Mouse (Mus musculus) small intestine, adult 2 months (tissue): ENCODE data around the gene Bpifb9b. TPM values are rescaled to one million over a fixed set of nuclear protein-coding genes. Genes with fewer than 3 reads are reported as not detected.
"Not testable (repeated sequence)": the region's sequence is repeated elsewhere in the genome, so short reads cannot be mapped to it uniquely, and the experiment has no call there.

Experiments
- H3K27ac ChIP-seq: fragments of 200-500 bp; 2 replicates; pipeline ENCODE4 v1.5.1; 2012; ENCODE audit warnings: low read depth, low read length, control low read depth, inconsistent platforms; ENCODE audit not compliant: insufficient read depth
- H3K27me3 ChIP-seq: fragments of 200-500 bp; 2 replicates; pipeline ENCODE4 v1.6.1; 2012; ENCODE audit warnings: mild to moderate bottlenecking, moderate library complexity, low read length, inconsistent platforms; ENCODE audit not compliant: control insufficient read depth, insufficient read depth
- H3K36me3 ChIP-seq: fragments of 200-500 bp; 2 replicates; pipeline ENCODE4 v1.6.1; 2012; ENCODE audit warnings: mild to moderate bottlenecking, low read length, control low read depth, inconsistent platforms; ENCODE audit not compliant: control insufficient read depth, insufficient read depth
- H3K4me1 ChIP-seq: fragments of 200-500 bp; 2 replicates; pipeline ENCODE4 v1.6.1; 2012; ENCODE audit warnings: low read length, inconsistent platforms, mixed read lengths; ENCODE audit not compliant: control insufficient read depth, insufficient read depth, insufficient read length
- H3K4me3 ChIP-seq: fragments of 200-500 bp; 2 replicates; pipeline ENCODE4 v1.5.1; 2012; ENCODE audit warnings: low read depth, mild to moderate bottlenecking, control low read depth, inconsistent platforms, low read length, moderate library complexity
- CTCF ChIP-seq: fragments of 200-500 bp; IDR thresholded peaks from 2 replicates; pipeline ENCODE4 v1.5.1; 2012; ENCODE audit warnings: low read depth, mild to moderate bottlenecking, control low read depth, inconsistent platforms, low read length, moderate library complexity, mixed read lengths; ENCODE audit not compliant: insufficient replicate concordance, insufficient read length; ENCODE audit errors: extremely low read depth
- POLR2A ChIP-seq: fragments of 200-500 bp; IDR thresholded peaks from 2 replicates; pipeline ENCODE4 v1.6.1; 2012; ENCODE audit warnings: low read depth, mild to moderate bottlenecking, control low read depth, inconsistent platforms, low read length, moderate library complexity
- WGBS: fragments of 180-500 bp; shearing (Covaris S2); methylation state at CpG from one replicate; pipeline ENCODE4 v1.1.7; 2018; 5-methylcytosine and 5-hydroxymethylcytosine counted together
- polyA plus RNA-seq: library from polyadenylated mRNA; depleted of rRNA; stranded (reverse); fragments of >200 nt; gene quantifications from 2 replicates; pipeline ENCODE4 v1.2.3, GENCODE M21; 2012; rRNA removed

Bpifb9b gene
- polyA plus RNA-seq = not detected in 2 replicates

- H3K27me3 ChIP-seq, H3K4me3 ChIP-seq, H3K36me3 ChIP-seq, H3K4me1 ChIP-seq, H3K27ac ChIP-seq: not testable (repeated sequence)
- 72% methylated on average over 4 of the region's 4 CpGs for WGBS
These were observed at the start of gene Bpifb9b for GRCm38 (mm10) chr2:154306927-154307326. Gene Bpifb9b (plus strand): TSS chr2:154307227.

- 50% methylated on average over 5 of the region's 5 CpGs for WGBS
- not testable (repeated sequence) for H3K27ac ChIP-seq, H3K4me1 ChIP-seq, H3K27me3 ChIP-seq, H3K4me3 ChIP-seq, H3K36me3 ChIP-seq
These were observed 49.5 kb upstream of the Bpifb9b start, which contains the start of gene Bpifb9a for GRCm38 (mm10) chr2:154257554-154257953. Gene Bpifb9a (plus strand): TSS chr2:154257854.

GRCm38 (mm10) chr2:154264397-154264796 lies 42.6 kb upstream of the Bpifb9b start:
- not testable (repeated sequence) for H3K27me3 ChIP-seq, H3K36me3 ChIP-seq, H3K4me1 ChIP-seq, H3K27ac ChIP-seq, H3K4me3 ChIP-seq
- WGBS = 67% methylated on average over 3 of the region's 3 CpGs

GRCm38 (mm10) chr2:154291866-154292265 lies 15.2 kb upstream of the Bpifb9b start:
- H3K36me3 ChIP-seq, H3K4me1 ChIP-seq, H3K4me3 ChIP-seq, H3K27me3 ChIP-seq, H3K27ac ChIP-seq: not testable (repeated sequence)
- WGBS = 82% methylated on average over 3 of the region's 3 CpGs

GRCm38 (mm10) chr2:154292833-154293232 lies 14.2 kb upstream of the Bpifb9b start:
- TF ChIP-seq POLR2A (no peak), CTCF (no peak)
- 83% methylated on average over 1 of the region's 1 CpGs for WGBS

GRCm38 (mm10) chr2:154294746-154295145 lies 12.3 kb upstream of the Bpifb9b start:
- 3% methylated on average over 10 of the region's 10 CpGs for WGBS

More at GRCm38 (mm10) chr2:154292833-154293232, 14.2 kb upstream of the Bpifb9b start:
- Histone ChIP-seq H3K4me3 (no peak overlapping the region), H3K36me3 (no peaks in the 10 kb centered on the region), H3K27ac (no peak overlapping the region), H3K27me3 (no peaks in the 10 kb centered on the region), H3K4me1 (no peaks in the 10 kb centered on the region)

GRCm38 (mm10) chr2:154300496-154300895 lies 6.5 kb upstream of the Bpifb9b start:
- TF ChIP-seq CTCF (peak; percentile 84), POLR2A (no peak)
- Histone ChIP-seq H3K4me3 (no peak overlapping the region), H3K27me3 (no peaks in the 10 kb centered on the region), H3K36me3 (no peaks in the 10 kb centered on the region), H3K4me1 (no peaks in the 10 kb centered on the region), H3K27ac (no peak overlapping the region)
- WGBS = 6% methylated on average over 1 of the region's 1 CpGs

More at GRCm38 (mm10) chr2:154294746-154295145, 12.3 kb upstream of the Bpifb9b start:
- not testable (repeated sequence) for H3K27ac ChIP-seq, H3K4me3 ChIP-seq, H3K36me3 ChIP-seq, H3K27me3 ChIP-seq, H3K4me1 ChIP-seq
- peak; percentile 46; the same call in 1 of the 2 replicates for TF ChIP-seq CTCF

- Histone ChIP-seq H3K4me3 (no peak overlapping the region), H3K27ac (no peak overlapping the region), H3K4me1 (no peaks in the 10 kb centered on the region), H3K36me3 (no peaks in the 10 kb centered on the region), H3K27me3 (no peaks in the 10 kb centered on the region)
- no peak for TF ChIP-seq CTCF
- TF ChIP-seq POLR2A = no peak
- WGBS = 93% methylated on average over 3 of the region's 3 CpGs
These were observed 5.3 kb upstream of the Bpifb9b start for GRCm38 (mm10) chr2:154301763-154302162.

GRCm38 (mm10) chr2:154304604-154305003 lies 2.4 kb upstream of the Bpifb9b start:
- 80% methylated on average over 1 of the region's 3 CpGs for WGBS
- H3K27me3 ChIP-seq, H3K4me1 ChIP-seq, H3K36me3 ChIP-seq, H3K4me3 ChIP-seq, H3K27ac ChIP-seq: not testable (repeated sequence)

GRCm38 (mm10) chr2:154313771-154314170 lies 6.7 kb downstream of the Bpifb9b start:
- H3K36me3 ChIP-seq, H3K27ac ChIP-seq, H3K27me3 ChIP-seq, H3K4me1 ChIP-seq, H3K4me3 ChIP-seq: not testable (repeated sequence)
- WGBS = 67% methylated on average over 5 of the region's 5 CpGs
